Mouse (Mus musculus) MEL (cell line): Measurements from ENCODE around the gene Man2a2. TPM values are rescaled to one million over a fixed set of nuclear protein-coding genes. Genes with fewer than 3 reads are reported as not detected.
"Not testable (repeated sequence)": the region's sequence is repeated elsewhere in the genome, so short reads cannot be mapped to it uniquely, and the experiment has no call there.

Experiments used
- DNase-seq: peaks from one replicate; pipeline ENCODE4 v3.0.0; 2011; ENCODE audit warnings: low read depth, low spot score
- H3K27ac ChIP-seq: 2 replicates; pipeline ENCODE4 v1.5.1; 2012; ENCODE audit warnings: low read depth, mild to moderate bottlenecking, control low read depth, low read length, moderate library complexity; ENCODE audit not compliant: control insufficient read depth
- H3K27me3 ChIP-seq, 2 experiments: fragments of 150-350 bp in 1 of 2; sonication (generic) in 1 of 2; 2 replicates each; pipeline ENCODE4 v1.6.1; 2012; ENCODE audit warnings: low read length in 2 of 2, mild to moderate bottlenecking in 2 of 2, improper control_type of control experiment in 1 of 2, moderate library complexity in 1 of 2; ENCODE audit not compliant: insufficient read depth in 2 of 2, control insufficient read depth in 1 of 2
- H3K36me3 ChIP-seq, 2 experiments: 2 replicates each; pipeline ENCODE4 v1.6.1; 2012 to 2014; ENCODE audit warnings: low read length in 2 of 2, improper control_type of control experiment in 1 of 2, inconsistent platforms in 1 of 2, mild to moderate bottlenecking in 1 of 2; ENCODE audit not compliant: insufficient read depth in 2 of 2, control insufficient read depth in 1 of 2
- H3K4me1 ChIP-seq, 2 experiments: fragments of 150-350 bp in 1 of 2; sonication (generic) in 1 of 2; 2 replicates each; pipeline ENCODE4 v1.6.1; 2012; ENCODE audit warnings: low read length in 2 of 2, improper control_type of control experiment in 1 of 2, mild to moderate bottlenecking in 1 of 2; ENCODE audit not compliant: insufficient read depth in 2 of 2, control insufficient read depth in 1 of 2
- H3K4me3 ChIP-seq, 2 experiments: fragments of 150-350 bp in 1 of 2; sonication (generic) in 1 of 2; 2 replicates each; pipeline ENCODE4 v1.5.1; 2012; ENCODE audit warnings: low read depth in 2 of 2, low read length in 2 of 2, mild to moderate bottlenecking in 2 of 2, moderate library complexity in 2 of 2, control low read depth in 1 of 2, improper control_type of control experiment in 1 of 2; ENCODE audit not compliant: control insufficient read depth in 1 of 2, insufficient read depth in 1 of 2
- H3K79me2 ChIP-seq: 2 replicates; pipeline ENCODE4 v1.6.1; 2012; ENCODE audit warnings: mild to moderate bottlenecking, low read length, moderate library complexity; ENCODE audit not compliant: control insufficient read depth, poor library complexity, insufficient read depth
- H3K9ac ChIP-seq: 2 replicates; pipeline ENCODE4 v1.6.1; 2012; ENCODE audit warnings: low read depth, mild to moderate bottlenecking, control low read depth, low read length, moderate library complexity; ENCODE audit not compliant: control insufficient read depth, poor library complexity, severe bottlenecking
- H3K9me3 ChIP-seq: fragments of 150-350 bp; sonication (generic); replicated peaks from 2 replicates; pipeline ENCODE4 v1.6.1; 2012; ENCODE audit warnings: mild to moderate bottlenecking, low read length, improper control_type of control experiment, moderate library complexity; ENCODE audit not compliant: insufficient read depth
- BHLHE40 ChIP-seq: IDR thresholded peaks from 2 replicates; pipeline ENCODE4 v1.6.1; 2012; ENCODE audit warnings: low read depth, mild to moderate bottlenecking, inconsistent platforms, low read length, improper control_type of control experiment, borderline replicate concordance
- CTCF ChIP-seq, 3 experiments: IDR thresholded peaks in 2 of 3; conservative IDR thresholded peaks in 1 of 3; 2 replicates each; pipeline ENCODE4 v1.5.1; 2011 to 2012; ENCODE audit warnings: low read length in 3 of 3, low read depth in 2 of 3, mild to moderate bottlenecking in 2 of 3, improper control_type of control experiment in 1 of 3, inconsistent platforms in 1 of 3, mixed read lengths in 1 of 3, moderate library complexity in 1 of 3; ENCODE audit not compliant: control insufficient read depth in 1 of 3, insufficient read depth in 1 of 3, poor library complexity in 1 of 3, severe bottlenecking in 1 of 3
- E2F4 ChIP-seq: IDR thresholded peaks from 2 replicates; pipeline ENCODE4 v1.6.1; 2011; ENCODE audit warnings: low read depth, low read length, improper control_type of control experiment, borderline replicate concordance
- GABPA ChIP-seq: IDR thresholded peaks from 2 replicates; pipeline ENCODE4 v1.6.1; 2012; ENCODE audit warnings: low read depth, mild to moderate bottlenecking, inconsistent platforms, low read length, improper control_type of control experiment, moderate library complexity
- HCFC1 ChIP-seq: IDR thresholded peaks from 2 replicates; pipeline ENCODE4 v1.6.1; 2012; ENCODE audit warnings: low read depth, mild to moderate bottlenecking, inconsistent platforms, low read length, improper control_type of control experiment, moderate library complexity
- MAX ChIP-seq: IDR thresholded peaks from 2 replicates; pipeline ENCODE4 v1.6.1; 2011; ENCODE audit warnings: low read length, improper control_type of control experiment
- MXI1 ChIP-seq: IDR thresholded peaks from 2 replicates; pipeline ENCODE4 v1.6.1; 2011; ENCODE audit warnings: mild to moderate bottlenecking, low read depth, low read length, improper control_type of control experiment
- MYB ChIP-seq: IDR thresholded peaks from 2 replicates; pipeline ENCODE4 v1.6.1; 2011; ENCODE audit warnings: mild to moderate bottlenecking, low read depth, low read length, improper control_type of control experiment
- NRF1 ChIP-seq: IDR thresholded peaks from 2 replicates; pipeline ENCODE4 v1.6.1; 2014; ENCODE audit warnings: low read depth, mild to moderate bottlenecking, inconsistent platforms, low read length, improper control_type of control experiment, moderate library complexity; ENCODE audit not compliant: poor library complexity, insufficient read depth, severe bottlenecking
- POLR2AphosphoS2 ChIP-seq: IDR thresholded peaks from 2 replicates; pipeline ENCODE4 v1.6.1; 2011; ENCODE audit warnings: low read length, improper control_type of control experiment
- RCOR1 ChIP-seq: IDR thresholded peaks from 2 replicates; pipeline ENCODE4 v1.6.1; 2012; ENCODE audit warnings: low read depth, mild to moderate bottlenecking, inconsistent platforms, low read length, improper control_type of control experiment
- TAL1 ChIP-seq: IDR thresholded peaks from 2 replicates; pipeline ENCODE4 v1.6.1; 2012; ENCODE audit warnings: mild to moderate bottlenecking, inconsistent platforms, low read length, moderate library complexity, mixed read lengths
- USF1 ChIP-seq: IDR thresholded peaks from 2 replicates; pipeline ENCODE4 v1.6.1; 2014; ENCODE audit warnings: low read depth, mild to moderate bottlenecking, inconsistent platforms, low read length, improper control_type of control experiment, moderate library complexity
- ZMIZ1 ChIP-seq: IDR thresholded peaks from 2 replicates; pipeline ENCODE4 v1.6.1; 2012; ENCODE audit warnings: low read depth, mild to moderate bottlenecking, inconsistent platforms, low read length, improper control_type of control experiment, moderate library complexity
- ZNF384 ChIP-seq: IDR thresholded peaks from 2 replicates; pipeline ENCODE4 v1.6.1; 2012; ENCODE audit warnings: low read depth, mild to moderate bottlenecking, inconsistent platforms, low read length, improper control_type of control experiment
- polyA plus RNA-seq, 2 experiments: library from polyadenylated mRNA; stranded (reverse) in 1 of 2; unstranded in 1 of 2; fragments of >175 nt in 1 of 2; fragments of >200 nt in 1 of 2; gene quantifications; 2 replicates each; pipeline versions ENCODE4 v1.2.1 to v1.2.4; 2012; ENCODE audit warnings: low replicate concordance in 2 of 2, low read depth in 1 of 2; ENCODE audit not compliant: insufficient read length in 2 of 2, insufficient read depth in 1 of 2, missing spikeins in 1 of 2
- total RNA-seq: library from RNA; depleted of rRNA; stranded (reverse); fragments of 300-350 nt; gene quantifications from 2 replicates; pipeline ENCODE4 v1.2.3, GENCODE M21; 2012

Man2a2 gene
- total and polyA plus RNA-seq, 3 experiments, result 19.2 to 38.6 TPM; not detected in 1

- no peak overlapping the region for H3K27ac ChIP-seq
- TF ChIP-seq NRF1 (no peak), E2F4 (no peak), TAL1 (no peak), MXI1 (no peak), RCOR1 (no peak), GABPA (no peak), USF1 (no peak), MAX (no peak), HCFC1 (no peak), MYB (no peak), CTCF (IDR thresholded peaks at IDR 0.05 in 2 of 3, conservative IDR thresholded peaks at IDR 0.05 in 1 of 3; ENCODE audit: control insufficient read depth in 1 of 3, insufficient read depth in 1 of 3, low read depth in 2 of 3, low read length in 3 of 3, poor library complexity in 1 of 3, severe bottlenecking in 1 of 3) (no peak), BHLHE40 (no peak), ZMIZ1 (no peak), POLR2AphosphoS2 (no peak)
- no peak overlapping the region for H3K4me3 ChIP-seq
- no peak overlapping the region for H3K9ac ChIP-seq
- no peaks in the 10 kb centered on the region for H3K27me3 ChIP-seq
- peaks cover 0 to 4% of the 10 kb centered on the region in 2 experiments; a peak in 3 of 4 replicates for H3K36me3 ChIP-seq
- H3K9me3 ChIP-seq, result no peaks in the 10 kb centered on the region
- peaks cover 0 to 7% of the 10 kb centered on the region in 2 experiments; a peak in 2 of 4 replicates for H3K4me1 ChIP-seq
- DNase-seq, result no peak
- peaks cover 24% of the 10 kb centered on the region for H3K79me2 ChIP-seq
Observed at GRCm38 (mm10) chr7:80325292-80325868, 45.8 kb downstream of the Man2a2 start.

- H3K9ac ChIP-seq, result peak overlapping the region; percentile 70
- not testable (repeated sequence) for H3K36me3 ChIP-seq
- TF ChIP-seq ZNF384, result peak; percentile 76; the same call in 1 of the 2 replicates
- TF ChIP-seq, all 39 proteins: peak for 1; not testable (repeated sequence) for 38
- H3K27me3 ChIP-seq, H3K27ac ChIP-seq, DNase-seq, H3K9me3 ChIP-seq, H3K4me1 ChIP-seq: not testable (repeated sequence)
- Histone ChIP-seq H3K4me3 (peak overlapping the region in 1 of 2 experiments; percentile 94; a peak in 2 of 4 replicates), H3K79me2 (peaks cover 24% of the 10 kb centered on the region)
Observed at GRCm38 (mm10) chr7:80324816-80325119, 46.4 kb downstream of the Man2a2 start.
